Mouse (Mus musculus) left cerebral cortex, postnatal 4 days (tissue): ENCODE measurements around the gene Enam. TPM values are rescaled to one million over a fixed set of nuclear protein-coding genes. Genes with fewer than 3 reads are reported as not detected.

Experiments used
- total RNA-seq, 2 experiments: library from RNA; stranded (reverse); gene quantifications; 2 replicates each; pipeline ENCODE4 v1.2.3; 2021

Gene Enam
- total RNA-seq, 2 experiments from 2014 or later, result not detected

Other genes starting within 250 kb of the Enam start
- gene Gm7714, start 219.1 kb upstream of the Enam start, total RNA-seq, result not detected
- not detected for gene Prol1, start 170.7 kb upstream of the Enam start, total RNA-seq
- gene Amtn, start 111.9 kb upstream of the Enam start, total RNA-seq, result not detected
- gene Ambn, start 32.0 kb upstream of the Enam start, total RNA-seq, result not detected
- under 1 TPM; 0.30 to 0.52 TPM for gene Jchain, start 39.9 kb downstream of the Enam start, total RNA-seq
- gene Utp3, start 66.5 kb downstream of the Enam start, total RNA-seq, result 10 to 100 TPM; 29.2 to 29.7 TPM
- 100 to 1,000 TPM; 284 to 286 TPM for gene Rufy3, start 77.1 kb downstream of the Enam start, total RNA-seq
- 10 to 100 TPM; 63.4 to 66.7 TPM for gene Grsf1, start 188.2 kb downstream of the Enam start, total RNA-seq
- gene Mob1b, start 232.9 kb downstream of the Enam start, total RNA-seq, result 10 to 100 TPM; 30.8 to 31.1 TPM